Mouse (Mus musculus) embryonic fibroblast, embryonic 13.5 days (primary cell): ENCODE data around the gene Agpat1.

ENCODE experiments used
- CTCF ChIP-seq: IDR thresholded peaks from 2 replicates; pipeline ENCODE4 v1.5.1; 2011; ENCODE audit warnings: mild to moderate bottlenecking, control low read depth, low read length, moderate library complexity, borderline replicate concordance; ENCODE audit not compliant: insufficient read depth
- POLR2A ChIP-seq: IDR thresholded peaks from 2 replicates; pipeline ENCODE4 v1.6.1; 2011; ENCODE audit warnings: low read depth, mild to moderate bottlenecking, control low read depth, low read length, moderate library complexity

- TF ChIP-seq CTCF = no peak
- TF ChIP-seq POLR2A = no peak
These were observed 51.1 kb downstream of the Agpat1 start for GRCm38 (mm10) chr17:34655160-34655559.
